Mouse (Mus musculus) spleen, postnatal 36 days (tissue): ENCODE measurements at regions not wholly inside any gene's neighbourhood (a gene's known extent, or its start where the extent isn't known, plus 50 kb on each side); places are given as distances from the start of the nearest gene placed in this dataset.

Source experiments
- DNase-seq, 2 experiments: peaks; one replicate each; pipeline ENCODE4 v3.0.0; 2022; ENCODE audit warnings: low spot score in 2 of 2, mixed read lengths in 1 of 2

DNA sequence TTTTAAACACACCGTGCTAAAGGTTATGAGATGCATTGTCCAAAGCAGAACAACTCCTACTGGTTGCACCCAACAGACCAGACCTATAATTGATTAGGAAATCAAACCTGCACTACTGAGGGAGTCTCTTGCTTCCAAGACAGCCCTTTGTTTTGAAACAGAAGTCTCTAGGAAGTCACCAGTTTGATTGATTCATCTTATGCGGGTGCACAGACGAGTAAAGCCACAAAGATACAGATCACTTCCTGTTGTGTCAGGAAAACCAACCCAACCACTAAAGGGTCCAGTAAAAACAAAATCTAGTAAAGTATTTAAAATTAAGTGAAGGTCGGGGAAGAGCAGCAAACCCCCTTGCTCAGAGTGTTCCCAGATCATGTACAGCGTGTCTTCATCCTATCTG is 58.3 kb upstream of the N6amt1 start:
- no peak for DNase-seq

DNA sequence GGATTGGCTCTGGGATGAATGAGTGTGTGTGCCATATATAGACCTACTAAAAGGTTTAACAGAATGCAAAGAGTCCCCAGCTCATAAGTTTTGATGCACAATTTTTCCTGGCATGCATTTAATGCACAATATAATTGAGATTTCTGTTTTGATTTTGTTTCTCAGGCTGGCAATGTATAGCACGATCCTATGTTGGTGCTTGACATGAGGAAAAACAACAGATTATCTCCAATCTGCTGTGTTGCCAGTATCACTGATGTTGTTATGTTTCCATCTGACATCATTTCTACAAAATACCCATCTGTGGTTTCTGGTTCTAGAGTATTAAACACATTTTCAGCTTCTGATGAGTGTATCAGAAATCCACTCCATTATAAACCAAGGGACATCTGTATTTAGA is 61.2 kb upstream of the N6amt1 start:
- DNase-seq: no peak

GRCm38 (mm10) chr16:87291716-87292115 is 62.3 kb upstream of the N6amt1 start:
- DNase-seq: no peak

DNA sequence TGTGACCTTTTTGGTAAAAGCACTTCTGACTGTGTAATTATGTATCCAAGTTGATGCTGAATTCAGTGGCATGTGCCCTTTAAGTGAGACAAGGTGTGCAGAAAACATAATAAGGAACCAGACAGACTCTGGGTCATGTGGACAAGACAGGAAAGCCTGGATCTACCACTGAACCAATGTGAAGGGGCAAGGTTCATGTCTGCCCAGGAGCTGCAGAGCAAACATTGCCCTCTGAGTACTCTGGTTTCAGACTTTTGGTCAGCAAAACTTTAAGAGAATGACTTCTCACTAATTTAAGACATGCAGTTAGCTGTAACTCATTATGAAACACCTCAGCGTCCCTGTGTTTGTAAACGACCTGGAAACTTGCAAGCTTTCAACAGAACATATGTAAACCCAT is 68.3 kb upstream of the N6amt1 start:
- DNase-seq: no peak

- DNase-seq: no peak
Observed at GRCm38 (mm10) chr16:87284835-87285510, 69.0 kb upstream of the N6amt1 start.

DNA sequence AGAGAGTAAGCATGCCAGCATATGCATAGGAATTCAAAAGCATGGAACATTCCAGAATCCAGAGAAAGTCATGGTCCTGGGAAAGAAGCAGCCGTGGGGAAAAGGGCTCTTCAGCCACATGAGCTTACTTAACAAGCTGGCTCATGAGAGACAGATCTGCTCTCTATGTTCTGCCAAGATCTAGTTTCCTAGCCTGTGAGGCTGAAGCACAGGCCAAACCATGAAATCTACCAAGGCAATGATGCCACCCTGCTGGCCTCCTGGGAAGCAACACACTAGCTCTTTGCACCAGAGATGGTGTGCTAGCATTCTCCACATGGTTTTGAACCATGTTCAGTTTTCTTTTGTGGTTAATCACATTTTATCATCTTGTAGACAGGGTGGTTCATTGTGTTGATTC is 75.5 kb upstream of the N6amt1 start:
- DNase-seq: no peak

- no peak for DNase-seq
Observed at GRCm38 (mm10) chr16:87272363-87272762, 81.6 kb upstream of the N6amt1 start.

DNA sequence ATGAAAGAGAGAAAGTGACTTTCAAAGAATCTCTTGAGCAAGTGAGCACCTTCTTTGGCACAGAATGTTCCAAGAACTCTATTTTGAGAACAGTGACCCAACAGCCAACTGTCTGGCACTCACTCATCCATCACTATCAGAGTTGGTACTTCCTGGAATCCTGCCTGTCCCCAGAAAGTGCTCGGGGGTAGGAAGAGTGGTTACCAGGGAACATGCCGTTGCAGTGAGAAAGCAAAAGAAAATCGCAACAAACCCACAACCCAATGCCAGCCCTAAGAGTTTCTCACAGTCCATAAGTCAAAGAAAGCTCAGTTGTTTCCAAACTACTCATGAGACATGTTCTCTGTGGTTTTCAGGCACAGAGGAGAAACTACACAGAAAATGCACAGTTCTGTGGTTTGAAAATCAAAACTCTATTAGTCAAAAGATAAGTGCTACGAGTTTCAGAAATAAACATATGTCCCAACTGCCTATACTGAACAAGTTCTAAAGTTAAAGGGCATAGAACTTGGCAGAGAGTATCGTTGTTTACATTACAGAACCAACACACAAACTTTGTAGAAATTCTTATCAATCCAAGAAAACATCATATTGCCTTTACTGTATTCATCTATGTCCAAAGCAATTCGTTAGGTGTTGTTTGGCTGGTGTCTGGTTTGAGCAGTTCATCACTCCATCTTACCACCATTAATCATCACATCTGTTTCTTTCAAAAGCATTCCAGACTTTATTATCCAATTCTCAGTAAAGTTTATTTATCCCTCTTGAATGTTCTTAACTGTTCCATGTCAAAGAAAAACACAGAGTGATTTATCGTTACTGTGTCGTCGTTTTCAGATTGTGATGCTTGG is 85.8 kb upstream of the N6amt1 start:
- no peak for DNase-seq

GRCm38 (mm10) chr16:87267517-87267916 is 86.5 kb upstream of the N6amt1 start:
- DNase-seq: no peak

- DNase-seq: no peak
Observed at GRCm38 (mm10) chr16:87263571-87263970, 90.4 kb upstream of the N6amt1 start.

GRCm38 (mm10) chr16:87263041-87263440 is 90.9 kb upstream of the N6amt1 start:
- no peak for DNase-seq

DNA sequence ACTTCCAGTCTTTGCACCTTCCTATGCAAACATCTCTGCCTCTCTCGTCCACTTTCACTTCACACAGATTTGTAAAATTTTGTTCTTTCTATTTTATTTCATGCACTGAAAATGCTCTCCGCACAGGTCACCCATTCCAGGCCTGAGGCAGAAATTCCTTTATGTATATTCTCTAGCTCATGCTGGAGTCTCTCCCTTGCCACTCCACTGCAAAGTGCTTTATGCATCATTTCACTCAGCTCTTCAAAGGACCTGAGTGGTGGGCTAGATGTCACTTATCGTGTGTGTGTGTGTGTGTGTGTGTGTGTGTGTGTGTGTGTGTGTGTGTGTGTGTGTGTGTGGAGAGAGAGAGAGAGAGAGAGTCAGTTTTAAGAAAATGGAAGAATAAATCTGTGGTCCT is 91.5 kb upstream of the N6amt1 start:
- no peak for DNase-seq

GRCm38 (mm10) chr16:87261527-87261926 is 92.5 kb upstream of the N6amt1 start:
- peak; percentile 2 to 10 for DNase-seq

- no peak for DNase-seq
Observed at GRCm38 (mm10) chr16:87254736-87255135, 99.2 kb upstream of the N6amt1 start.

DNA sequence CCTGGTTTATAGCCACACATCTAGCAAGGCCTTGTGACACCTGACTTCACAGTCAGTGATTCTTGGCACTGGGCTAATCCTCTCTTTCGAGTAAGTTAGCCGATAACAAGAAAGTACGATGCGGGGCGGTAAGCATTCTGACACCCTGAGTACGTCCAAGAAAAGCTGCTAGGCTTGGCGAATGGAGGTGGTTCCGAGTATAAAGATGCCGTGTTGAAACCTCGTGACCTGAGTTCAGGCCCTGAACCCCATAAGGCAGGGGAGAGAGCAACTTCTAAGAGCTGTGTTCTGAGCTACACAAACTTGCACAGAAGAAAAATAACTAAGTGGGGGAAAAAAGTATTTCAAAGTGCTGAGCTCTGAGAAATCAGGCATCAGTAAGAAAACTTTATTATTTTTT is 103.5 kb upstream of the N6amt1 start:
- DNase-seq: no peak

DNA sequence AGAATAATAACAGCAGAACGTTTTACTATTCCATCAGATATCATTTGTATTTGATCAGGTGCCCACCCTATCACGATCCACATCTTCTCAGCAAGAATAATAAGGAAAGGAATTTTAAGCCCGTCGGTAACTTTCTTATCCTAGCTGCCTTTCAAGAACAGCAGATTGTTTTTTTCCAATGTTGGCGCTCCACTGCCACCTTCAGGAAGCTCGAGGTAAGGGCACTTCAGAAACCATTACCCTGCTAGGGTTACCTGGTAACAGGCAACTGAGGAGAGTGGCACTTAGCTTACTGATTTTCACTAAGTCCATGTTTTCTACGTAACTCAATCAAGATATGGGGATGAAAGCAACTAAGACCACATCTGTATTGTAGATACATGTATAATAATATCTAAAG is 104.1 kb upstream of the N6amt1 start:
- DNase-seq: no peak

GRCm38 (mm10) chr16:87248501-87249030 is 105.4 kb upstream of the N6amt1 start:
- DNase-seq: no peak

- no peak for DNase-seq
Observed at GRCm38 (mm10) chr16:87245933-87246791, 107.8 kb upstream of the N6amt1 start.

DNA sequence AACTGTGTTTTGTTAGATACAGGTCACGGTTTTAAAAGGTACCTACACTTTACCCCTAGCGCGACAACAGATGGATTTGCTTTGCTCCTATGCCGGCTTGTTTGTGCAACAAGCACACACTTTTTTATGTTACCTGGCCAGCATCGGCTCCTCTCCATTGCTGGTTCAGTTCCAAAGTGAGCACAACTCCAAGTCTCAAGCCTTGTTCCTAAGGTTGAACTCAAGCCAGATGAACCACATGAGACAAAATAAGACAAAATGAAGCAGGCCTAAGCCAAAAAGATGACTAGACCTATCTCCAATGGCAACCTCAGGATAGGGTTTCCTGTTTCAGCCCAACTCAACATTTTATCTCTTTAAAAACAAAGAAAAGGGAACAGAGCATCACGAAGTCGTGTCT is 108.5 kb upstream of the N6amt1 start:
- DNase-seq: no peak

DNA sequence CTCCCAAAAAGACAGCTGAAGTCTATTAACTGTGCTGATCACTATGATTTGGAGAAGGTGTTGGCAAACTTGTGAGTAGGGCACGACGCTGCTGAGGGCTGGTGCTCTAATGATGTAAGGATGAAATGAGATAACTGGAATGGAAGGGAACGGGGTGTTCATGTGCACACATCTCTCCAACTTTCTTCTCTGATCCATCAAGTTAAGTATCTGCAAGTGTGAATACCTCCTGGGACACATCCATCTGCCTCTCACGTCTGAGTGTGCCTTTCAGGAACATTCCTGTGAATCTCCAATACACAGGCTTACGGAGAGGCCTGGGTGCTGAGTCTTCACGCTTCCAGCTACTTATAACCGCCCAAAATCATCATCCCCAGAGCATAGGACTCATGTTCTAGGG is 112.0 kb upstream of the N6amt1 start:
- no peak for DNase-seq

DNA sequence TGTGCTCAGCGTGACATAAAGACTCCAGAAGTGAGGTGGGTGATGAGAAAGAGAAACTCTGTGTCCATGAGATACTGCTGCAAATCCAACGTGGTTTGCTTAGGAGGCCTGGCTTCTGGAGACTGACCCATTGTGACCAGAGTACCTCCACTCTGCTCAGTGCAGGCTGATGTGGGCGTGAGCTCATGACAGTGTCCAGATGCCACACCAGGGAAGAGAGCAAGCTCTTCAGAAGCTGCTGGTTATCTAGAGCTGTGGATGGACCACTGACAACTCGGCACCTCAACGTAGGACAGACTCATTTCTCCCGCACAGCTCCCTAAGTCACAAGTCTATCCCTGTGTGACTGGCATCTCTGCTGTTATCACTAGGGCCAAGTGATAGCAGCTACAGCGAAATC is 114.9 kb upstream of the N6amt1 start:
- DNase-seq: no peak

- DNase-seq: no peak
Observed at GRCm38 (mm10) chr16:87234199-87234598, 119.8 kb upstream of the N6amt1 start.
